Mouse (Mus musculus): ENCODE results near the gene Btbd35f1.
"Not testable (repeated sequence)": the region's sequence is repeated elsewhere in the genome, so short reads cannot be mapped to it uniquely, and the experiment has no call there.

The Btbd35f1 gene

DNA sequence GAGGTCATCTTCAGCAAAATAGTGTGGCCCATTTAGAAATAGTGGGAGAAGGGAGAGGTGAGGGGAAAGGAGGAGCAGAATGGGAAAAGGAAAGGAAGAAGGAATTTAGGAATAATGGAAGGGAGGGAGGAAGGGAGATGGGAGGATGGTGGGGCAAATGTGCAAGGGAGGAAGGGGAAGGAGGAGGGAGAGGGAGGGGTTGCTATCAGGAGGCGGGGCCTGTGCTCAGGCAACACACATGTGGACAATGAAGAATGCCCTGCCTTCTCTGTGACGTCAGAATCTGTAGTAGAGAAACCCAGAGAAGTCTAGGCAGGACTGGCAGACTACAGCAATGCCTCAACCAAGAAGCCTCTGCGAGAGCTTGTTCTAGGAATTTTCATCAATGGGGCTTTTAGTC lies at the start of gene Btbd35f1:
Gene Btbd35f1 (plus strand): TSS at position 301 of the 400 bp plus-strand sequence.
- not testable (repeated sequence) for DNase-seq (ENCODE audit: low spot score)

DNA sequence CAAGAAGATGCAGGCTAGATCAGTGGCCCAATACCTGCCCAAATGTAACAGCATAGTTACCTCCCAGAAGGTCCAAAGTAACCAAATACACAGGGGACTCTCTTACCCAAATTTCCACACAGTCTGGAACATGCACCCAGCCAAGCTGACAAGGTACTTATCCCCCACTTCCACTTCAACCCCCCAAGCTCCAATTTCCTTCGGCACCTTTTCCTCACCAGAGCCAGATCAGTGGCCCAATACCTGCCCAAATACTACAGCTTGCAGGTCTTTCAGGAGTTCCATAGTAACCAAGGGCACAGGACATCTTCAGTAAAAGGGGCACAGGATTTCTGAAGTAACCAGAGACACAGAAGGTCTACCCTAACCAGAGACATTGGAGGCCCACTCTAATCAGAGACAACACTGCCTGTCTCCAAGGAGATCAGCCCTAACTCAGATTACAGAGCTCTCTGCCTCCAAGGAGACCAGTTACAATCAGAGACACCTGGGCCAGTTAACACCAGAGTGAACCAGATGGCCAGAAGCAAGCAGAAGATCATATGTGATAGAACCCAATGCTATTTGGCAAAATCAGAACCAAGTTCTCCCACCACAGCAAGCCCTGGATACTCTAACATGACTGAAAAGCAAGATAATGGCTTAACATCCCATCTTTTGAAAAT lies 31.2 kb downstream of the Btbd35f1 start:
- not testable (repeated sequence) for DNase-seq (ENCODE audit: low spot score)

DNA sequence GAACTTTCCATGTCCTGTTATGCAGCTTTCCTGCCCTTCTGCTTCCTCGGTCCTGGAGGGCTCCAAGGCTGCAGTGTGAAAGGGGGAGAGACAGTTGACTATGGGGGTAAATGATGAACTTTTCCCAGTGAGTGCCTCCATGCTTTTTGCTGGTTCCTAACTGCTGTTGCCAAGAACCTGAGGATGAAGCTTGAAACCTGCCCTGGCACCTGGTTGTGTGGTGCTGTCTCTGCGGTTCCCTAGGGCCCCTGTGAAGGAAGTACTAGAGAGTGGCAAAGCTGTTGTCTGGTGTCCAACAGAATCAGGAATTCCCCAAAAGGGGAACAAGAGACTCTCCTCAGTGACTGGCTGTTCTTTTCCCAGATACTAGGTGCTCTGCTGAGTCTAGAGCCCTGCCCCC lies 41.2 kb downstream of the Btbd35f1 start:
- not testable (repeated sequence) for DNase-seq (ENCODE audit: low spot score)

DNA sequence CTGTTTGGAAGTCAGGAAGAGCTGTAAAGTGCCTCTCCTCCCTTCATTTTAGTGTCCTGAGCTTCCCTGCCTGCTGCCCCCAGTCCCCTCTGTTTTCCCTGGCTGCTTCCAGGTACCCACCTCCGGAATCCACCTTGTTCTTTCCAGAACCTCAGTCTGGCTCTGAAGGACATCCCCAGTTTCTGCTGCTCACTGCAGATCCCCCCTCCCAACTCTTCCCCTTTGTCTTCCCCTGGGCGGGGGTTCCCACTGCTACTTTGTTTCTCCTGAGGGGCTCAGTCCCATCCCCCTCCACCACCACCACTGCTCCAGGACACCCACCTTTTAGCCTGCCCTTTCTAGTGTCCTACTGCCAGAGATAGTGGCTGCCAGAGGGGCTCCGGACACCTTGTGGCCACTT lies 41.6 kb downstream of the Btbd35f1 start:
- DNase-seq (ENCODE audit: low spot score), result not testable (repeated sequence)
